Mouse (Mus musculus) neural tube, postnatal 0 days (tissue): ENCODE results near the gene Dync1li1. TPM values are rescaled to one million over a fixed set of nuclear protein-coding genes. Genes with fewer than 3 reads are reported as not detected.

Source experiments
- polyA plus RNA-seq: library from polyadenylated mRNA; unstranded; fragments of >200 nt; fragmentation: Nextera tagmentation; extraction: Ambion mirVana; gene quantifications from 2 replicates; pipeline ENCODE4 v1.2.1, GENCODE M21; 2015

Gene Dync1li1
- polyA plus RNA-seq: 114 and 119 TPM in 2 replicates

GRCm38 (mm10) chr9:114688252-114688952 lies at the start of gene Dync1li1:
Gene Dync1li1, plus strand, starts transcription at chr9:114688790.

GRCm38 (mm10) chr9:114639839-114640646 lies 48.5 kb upstream of the Dync1li1 start, which contains the start of gene Cnot10:
Gene Cnot10, minus strand, starts transcription at chr9:114640184.

GRCm38 (mm10) chr9:114731011-114731755 lies 42.6 kb downstream of the Dync1li1 start, which contains the start of gene Cmtm6:
Gene Cmtm6, plus strand, starts transcription at chr9:114731116.

Other genes starting within 250 kb of the Dync1li1 start
- gene Ccr4, start 183.9 kb upstream of the Dync1li1 start, polyA plus RNA-seq: not detected in 2 replicates
- gene C130032M10Rik, start 173.1 kb upstream of the Dync1li1 start, polyA plus RNA-seq: not detected in 2 replicates
- gene Trim71, start 124.4 kb upstream of the Dync1li1 start, polyA plus RNA-seq: 0.20 and 0.26 TPM in 2 replicates
- gene Cnot10, start 48.6 kb upstream of the Dync1li1 start, polyA plus RNA-seq: 38.1 and 40.2 TPM in 2 replicates
- 22.8 and 22.9 TPM in 2 replicates for gene Cmtm6, start 42.3 kb downstream of the Dync1li1 start, polyA plus RNA-seq
- 12.8 and 14.7 TPM in 2 replicates for gene Cmtm7, start 93.1 kb downstream of the Dync1li1 start, polyA plus RNA-seq
- gene Cmtm8, start 155.4 kb downstream of the Dync1li1 start, polyA plus RNA-seq: 6.5 and 7.5 TPM in 2 replicates
- 39.6 and 42.4 TPM in 2 replicates for gene Gpd1l, start 245.2 kb downstream of the Dync1li1 start, polyA plus RNA-seq